ENCODE assay signal across 40 mouse cellular contexts in the genomic region with DNA sequence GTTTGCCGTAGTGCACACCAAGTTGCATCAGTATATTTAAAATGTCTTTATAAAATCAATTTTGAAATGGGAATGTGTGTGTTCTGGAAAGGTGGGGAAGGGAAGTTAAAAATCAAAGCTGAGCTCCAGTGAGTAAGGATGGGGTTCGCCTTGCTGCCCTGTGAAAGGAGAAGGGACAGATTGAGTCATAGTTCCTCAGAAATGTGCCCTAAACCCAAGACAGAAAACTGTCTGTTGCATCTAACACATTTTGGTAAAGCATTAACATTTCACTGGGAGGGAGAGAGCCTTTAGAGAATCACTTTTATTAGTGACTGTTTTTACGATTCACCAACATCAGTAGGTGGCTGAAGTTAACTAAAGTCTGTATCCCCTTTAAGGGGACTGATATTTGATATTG. TPM values are rescaled to one million over a fixed set of nuclear protein-coding genes. Genes with fewer than 3 reads are reported as not detected.
"Had no signal": no experiment of that assay in that cellular context is flagged by ENCODE, and none has a peak within 500 bp of the region (broad histone marks: within the 10 kb centered on the region; RNA-seq: fewer than 3 reads in every experiment).

No protein-coding gene starts in this region.

RNA-seq across cellular contexts. Expression of a gene that starts 12.1 kb away (rescaled TPM):
- total RNA-seq: heart, postnatal 25 days; heart, postnatal 36 days had no signal

RNA-seq across cellular contexts. Expression of a gene that starts 56.1 kb away (rescaled TPM):
- total RNA-seq: heart, postnatal 10 days; heart, postnatal 14 days; heart, postnatal 25 days; heart, postnatal 36 days; heart, postnatal 4 days; hematopoietic stem cell, adult 5-6 weeks; hindbrain, postnatal 0 days; layer of hippocampus, adult 18-20 months; layer of hippocampus, adult 2 months; layer of hippocampus, adult 8-10 months; layer of hippocampus, postnatal 10 days; layer of hippocampus, postnatal 14 days; layer of hippocampus, postnatal 25 days; layer of hippocampus, postnatal 36 days; left cerebral cortex, adult 18-20 months; left cerebral cortex, adult 2 months; left cerebral cortex, adult 8-10 months; left cerebral cortex, postnatal 10 days had no signal
- polyA plus RNA-seq: heart, embryonic 12.5 days; heart, embryonic 13.5 days; heart, embryonic 14.5 days; heart, embryonic 15.5 days; heart, embryonic 16.5 days; heart, postnatal 0 days; hindbrain, embryonic 10.5 days; hindbrain, embryonic 11.5 days; hindbrain, embryonic 12.5 days; hindbrain, embryonic 13.5 days; hindbrain, embryonic 14.5 days; hindbrain, embryonic 16.5 days; hindbrain, postnatal 0 days; inflammation-experienced regulatory T-cells, adult 6 months; intestine, embryonic 14.5 days; intestine, embryonic 15.5 days; intestine, embryonic 16.5 days; intestine, postnatal 0 days; kidney, adult 2 months; kidney, embryonic 14.5 days; kidney, embryonic 16.5 days; kidney, postnatal 0 days; large intestine, adult 2 months had no signal
